Mouse (Mus musculus) heart, embryonic 10.5 days (tissue): ENCODE data around the gene Cdk7. TPM values are rescaled to one million over a fixed set of nuclear protein-coding genes. Genes with fewer than 3 reads are reported as not detected.

Experiments used
- DNase-seq: peaks from one replicate; pipeline ENCODE4 v3.0.0-alpha.2; 2017; ENCODE audit warnings: low spot score
- H3K27ac ChIP-seq: fragments of 300-500 bp; sonication (generic); 2 replicates; pipeline ENCODE4 v1.5.1; 2016; ENCODE audit warnings: mild to moderate bottlenecking
- H3K27me3 ChIP-seq: fragments of 300-500 bp; sonication (generic); 2 replicates; pipeline ENCODE4 v1.6.1; 2016; ENCODE audit warnings: mild to moderate bottlenecking; ENCODE audit not compliant: poor library complexity, insufficient read depth, severe bottlenecking
- H3K36me3 ChIP-seq: fragments of 300-500 bp; sonication (generic); 2 replicates; pipeline ENCODE4 v1.6.1; 2016; ENCODE audit warnings: mild to moderate bottlenecking, moderate library complexity
- H3K4me1 ChIP-seq: fragments of 300-500 bp; sonication (generic); 2 replicates; pipeline ENCODE4 v1.6.1; 2016; ENCODE audit warnings: mild to moderate bottlenecking
- H3K4me3 ChIP-seq: fragments of 300-500 bp; sonication (generic); 2 replicates; pipeline ENCODE4 v1.5.1; 2016; ENCODE audit warnings: mild to moderate bottlenecking, moderate library complexity
- H3K9me3 ChIP-seq: fragments of 300-500 bp; sonication (generic); 2 replicates; pipeline ENCODE4 v1.6.1; 2016; ENCODE audit warnings: mild to moderate bottlenecking, moderate library complexity
- WGBS: fragments of 180-500 bp; shearing (Covaris S2); methylation state at CpG from one replicate; pipeline ENCODE4 v1.1.7; 2016; 5-methylcytosine and 5-hydroxymethylcytosine counted together
- polyA plus RNA-seq: library from polyadenylated mRNA; unstranded; fragments of >200 nt; fragmentation: Nextera tagmentation; extraction: Ambion mirVana; gene quantifications from 2 replicates; pipeline ENCODE4 v1.2.1, GENCODE M21; 2016

Gene Cdk7
- polyA plus RNA-seq, 1 experiment from 2014 or later, result 106 TPM

- 94% methylated on average over 5 of the region's 5 CpGs for WGBS
- Histone ChIP-seq H3K9me3 (no peaks in the 10 kb centered on the region), H3K36me3 (peaks cover 31% of the 10 kb centered on the region; the same call in 1 of the 2 replicates), H3K27me3 (no peaks in the 10 kb centered on the region), H3K4me1 (no peaks in the 10 kb centered on the region), H3K4me3 (no peak overlapping the region), H3K27ac (no peak overlapping the region)
- no peak for DNase-seq
Observed at GRCm38 (mm10) chr13:100658091-100658490, 72.6 kb downstream of the Cdk7 start.

Other genes starting within 250 kb of the Cdk7 start
- gene Gtf2h2, start 238.4 kb downstream of the Cdk7 start, polyA plus RNA-seq, result 58.9 and 73.5 TPM in 2 replicates
- gene Ocln, start 178.2 kb downstream of the Cdk7 start, polyA plus RNA-seq, result 1.7 and 4.8 TPM in 2 replicates
- 3.7 and 5.3 TPM in 2 replicates for gene Marveld2, start 114.0 kb downstream of the Cdk7 start, polyA plus RNA-seq
- 271 and 304 TPM in 2 replicates for gene Ak6, start 80.0 kb downstream of the Cdk7 start, polyA plus RNA-seq
- 24.1 and 25.6 TPM in 2 replicates for gene Rad17, start 79.9 kb downstream of the Cdk7 start, polyA plus RNA-seq
- 12.4 and 12.8 TPM in 2 replicates for gene Taf9, start 79.4 kb downstream of the Cdk7 start, polyA plus RNA-seq
- gene Ccdc125, start 61.2 kb downstream of the Cdk7 start, polyA plus RNA-seq, result 4.2 and 5.8 TPM in 2 replicates
- 202 and 238 TPM in 2 replicates for gene Mrps36, start 13.7 kb upstream of the Cdk7 start, polyA plus RNA-seq
- 28.9 and 38.1 TPM in 2 replicates for gene Cenph, start 45.0 kb upstream of the Cdk7 start, polyA plus RNA-seq
- 295 and 306 TPM in 2 replicates for gene Ccnb1, start 55.6 kb upstream of the Cdk7 start, polyA plus RNA-seq
- gene Slc30a5, start 102.5 kb upstream of the Cdk7 start, polyA plus RNA-seq, result 39.0 and 45.6 TPM in 2 replicates